Mouse (Mus musculus): ENCODE measurements around the gene Kiss1r. TPM values are rescaled to one million over a fixed set of nuclear protein-coding genes. Genes with fewer than 3 reads are reported as not detected.

Kiss1r gene
- polyA plus RNA-seq, 1 experiment from 2014 or later = 3.7 TPM

GRCm38 (mm10) chr10:79926491-79927323 lies 9.9 kb downstream of the Kiss1r start, which contains the start of gene Arid3a:
Gene Arid3a (plus strand): TSS chr10:79927043.
- peaks cover 18% of the 10 kb centered on the region for H3K27me3 ChIP-seq (replicated peaks; ENCODE audit: control insufficient read depth, insufficient read depth, low read length)
- under 1% methylated on average over 63 of the region's 63 CpGs for WGBS
- H3K36me3 ChIP-seq (ENCODE audit: control insufficient read depth, insufficient read depth, low read length) = 0 out of 2 replicates have a peak, but pooled peaks cover 4% of the 10 kb centered on the region
- peak within 1 kb of the TSS; percentile 98 for H3K4me2 ChIP-seq (ENCODE audit: low read length)
- H3K9me3 ChIP-seq (ENCODE audit: control insufficient read depth, low read length) = no peaks in the 10 kb centered on the region
- H3K9ac ChIP-seq (ENCODE audit: low read depth, low read length) = peak within 1 kb of the TSS; percentile 80
- H3K27ac ChIP-seq (ENCODE audit: low read depth, low read length) = peak within 1 kb of the TSS; percentile 84
- H3K4me3 ChIP-seq (ENCODE audit: low read length) = peak within 1 kb of the TSS; percentile 71
- ATAC-seq = peak; percentile 79
- peaks cover 33% of the 10 kb centered on the region for H3K4me1 ChIP-seq (ENCODE audit: control insufficient read depth, insufficient read depth, low read depth, low read length)

GRCm38 (mm10) chr10:79927324-79928029 lies 10.7 kb downstream of the Kiss1r start:
- WGBS = under 1% methylated on average over 54 of the region's 54 CpGs
- H3K9ac ChIP-seq (ENCODE audit: low read depth, low read length) = peak overlapping the region; percentile 80
- no peaks in the 10 kb centered on the region for H3K9me3 ChIP-seq (ENCODE audit: control insufficient read depth, low read length)
- H3K27ac ChIP-seq (ENCODE audit: low read depth, low read length) = peak overlapping the region; percentile 84
- peak; percentile 15 for ATAC-seq
- peak overlapping the region; percentile 71 for H3K4me3 ChIP-seq (ENCODE audit: low read length)
- peaks cover 36% of the 10 kb centered on the region for H3K4me1 ChIP-seq (ENCODE audit: control insufficient read depth, insufficient read depth, low read depth, low read length)
- peak overlapping the region; percentile 98 for H3K4me2 ChIP-seq (ENCODE audit: low read length)
- peaks cover 10% of the 10 kb centered on the region for H3K27me3 ChIP-seq (replicated peaks; ENCODE audit: control insufficient read depth, insufficient read depth, low read length)
- 0 out of 2 replicates have a peak, but pooled peaks cover 4% of the 10 kb centered on the region for H3K36me3 ChIP-seq (ENCODE audit: control insufficient read depth, insufficient read depth, low read length)

- 2% methylated on average over 25 of the region's 29 CpGs for WGBS
- H3K4me3 ChIP-seq (ENCODE audit: low read length) = peak overlapping the region; percentile 71
- no peak for ATAC-seq
Measured at GRCm38 (mm10) chr10:79928030-79928694, 11.4 kb downstream of the Kiss1r start.

GRCm38 (mm10) chr10:79928907-79929701 lies 12.3 kb downstream of the Kiss1r start:
- Histone ChIP-seq H3K27me3 (replicated peaks; ENCODE audit: control insufficient read depth, insufficient read depth, low read length) (no peaks in the 10 kb centered on the region), H3K9ac (ENCODE audit: low read depth, low read length) (peak overlapping the region; percentile 62), H3K9me3 (ENCODE audit: control insufficient read depth, low read length) (no peaks in the 10 kb centered on the region), H3K36me3 (ENCODE audit: control insufficient read depth, insufficient read depth, low read length) (0 out of 2 replicates have a peak, but pooled peaks cover 4% of the 10 kb centered on the region), H3K4me2 (ENCODE audit: low read length) (peak overlapping the region; percentile 98), H3K27ac (ENCODE audit: low read depth, low read length) (peak overlapping the region; percentile 84), H3K4me3 (ENCODE audit: low read length) (peak overlapping the region; percentile 71), H3K4me1 (ENCODE audit: control insufficient read depth, insufficient read depth, low read depth, low read length) (peaks cover 51% of the 10 kb centered on the region)
- WGBS = 26% methylated on average over 9 of the region's 9 CpGs
- no peak for ATAC-seq

More at GRCm38 (mm10) chr10:79928030-79928694, 11.4 kb downstream of the Kiss1r start:
- Histone ChIP-seq H3K9me3 (ENCODE audit: control insufficient read depth, low read length) (no peaks in the 10 kb centered on the region), H3K27me3 (replicated peaks; ENCODE audit: control insufficient read depth, insufficient read depth, low read length) (peaks cover 3% of the 10 kb centered on the region), H3K27ac (ENCODE audit: low read depth, low read length) (peak overlapping the region; percentile 84), H3K9ac (ENCODE audit: low read depth, low read length) (peak overlapping the region; percentile 80), H3K4me1 (ENCODE audit: control insufficient read depth, insufficient read depth, low read depth, low read length) (peaks cover 42% of the 10 kb centered on the region), H3K36me3 (ENCODE audit: control insufficient read depth, insufficient read depth, low read length) (0 out of 2 replicates have a peak, but pooled peaks cover 4% of the 10 kb centered on the region), H3K4me2 (ENCODE audit: low read length) (peak overlapping the region; percentile 98)

GRCm38 (mm10) chr10:79929967-79930825 lies 13.4 kb downstream of the Kiss1r start:
- 0 out of 2 replicates have a peak, but pooled peaks cover 4% of the 10 kb centered on the region for H3K36me3 ChIP-seq (ENCODE audit: control insufficient read depth, insufficient read depth, low read length)
- H3K4me1 ChIP-seq (ENCODE audit: control insufficient read depth, insufficient read depth, low read depth, low read length) = peaks cover 54% of the 10 kb centered on the region
- H3K9me3 ChIP-seq (ENCODE audit: control insufficient read depth, low read length) = no peaks in the 10 kb centered on the region
- no peak overlapping the region for H3K9ac ChIP-seq (ENCODE audit: low read depth, low read length)
- H3K27me3 ChIP-seq (replicated peaks; ENCODE audit: control insufficient read depth, insufficient read depth, low read length) = no peaks in the 10 kb centered on the region
- 70% methylated on average over 18 of the region's 18 CpGs for WGBS
- no peak overlapping the region for H3K27ac ChIP-seq (ENCODE audit: low read depth, low read length)
- H3K4me2 ChIP-seq (ENCODE audit: low read length) = no peak overlapping the region
- H3K4me3 ChIP-seq (ENCODE audit: low read length) = no peak overlapping the region
- ATAC-seq = no peak

- Histone ChIP-seq H3K27ac (ENCODE audit: low read depth, low read length) (no peak overlapping the region), H3K4me3 (ENCODE audit: low read length) (no peak overlapping the region), H3K27me3 (replicated peaks; ENCODE audit: control insufficient read depth, insufficient read depth, low read length) (no peaks in the 10 kb centered on the region), H3K9me3 (ENCODE audit: control insufficient read depth, low read length) (no peaks in the 10 kb centered on the region), H3K36me3 (ENCODE audit: control insufficient read depth, insufficient read depth, low read length) (0 out of 2 replicates have a peak, but pooled peaks cover 4% of the 10 kb centered on the region), H3K9ac (ENCODE audit: low read depth, low read length) (no peak overlapping the region), H3K4me1 (ENCODE audit: control insufficient read depth, insufficient read depth, low read depth, low read length) (peaks cover 54% of the 10 kb centered on the region), H3K4me2 (ENCODE audit: low read length) (no peak overlapping the region)
- 51% methylated on average over 16 of the region's 16 CpGs for WGBS
- ATAC-seq = no peak
Measured at GRCm38 (mm10) chr10:79930826-79931186, 14.0 kb downstream of the Kiss1r start.

- Histone ChIP-seq H3K4me1 (ENCODE audit: control insufficient read depth, insufficient read depth, low read depth, low read length) (peaks cover 52% of the 10 kb centered on the region), H3K4me3 (ENCODE audit: low read length) (no peak overlapping the region), H3K4me2 (ENCODE audit: low read length) (no peak overlapping the region), H3K9me3 (ENCODE audit: control insufficient read depth, low read length) (no peaks in the 10 kb centered on the region), H3K9ac (ENCODE audit: low read depth, low read length) (no peak overlapping the region), H3K27me3 (replicated peaks; ENCODE audit: control insufficient read depth, insufficient read depth, low read length) (no peaks in the 10 kb centered on the region), H3K27ac (ENCODE audit: low read depth, low read length) (no peak overlapping the region), H3K36me3 (ENCODE audit: control insufficient read depth, insufficient read depth, low read length) (0 out of 2 replicates have a peak, but pooled peaks cover 4% of the 10 kb centered on the region)
- no peak for ATAC-seq
- 84% methylated on average over 9 of the region's 9 CpGs for WGBS
Measured at GRCm38 (mm10) chr10:79931797-79932196, 15.0 kb downstream of the Kiss1r start.
